Mouse (Mus musculus) frontal cortex, adult (tissue): ENCODE results near the gene Mtus2.

Experiments
- ATAC-seq: cut with Nextera tagmentation; 2 replicates; pipeline ENCODE4 v1.9.2; 2017; ENCODE audit warnings: mild to moderate bottlenecking, moderate library complexity, mixed read lengths; ENCODE audit not compliant: low TSS enrichment

The Mtus2 gene

DNA sequence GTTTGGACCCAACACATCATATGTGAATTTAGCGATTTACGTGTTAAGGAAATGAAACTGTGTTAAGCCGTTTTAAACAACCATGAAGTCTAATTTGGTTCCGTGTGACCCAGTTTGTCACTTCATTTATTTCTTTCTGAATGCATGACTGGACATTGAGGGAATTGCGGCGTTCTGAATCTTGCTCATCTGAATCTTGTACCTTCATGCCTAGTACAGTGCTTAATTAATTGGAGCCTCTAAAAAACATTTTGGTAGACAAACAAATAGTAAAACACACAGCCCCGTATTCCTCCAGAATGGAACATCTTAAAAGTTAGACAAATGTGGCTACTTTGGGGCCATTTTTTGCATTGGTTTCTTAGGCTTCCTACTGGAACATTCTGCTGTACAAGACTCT, 84.5 kb downstream of the Mtus2 start:
- no peak for ATAC-seq

DNA sequence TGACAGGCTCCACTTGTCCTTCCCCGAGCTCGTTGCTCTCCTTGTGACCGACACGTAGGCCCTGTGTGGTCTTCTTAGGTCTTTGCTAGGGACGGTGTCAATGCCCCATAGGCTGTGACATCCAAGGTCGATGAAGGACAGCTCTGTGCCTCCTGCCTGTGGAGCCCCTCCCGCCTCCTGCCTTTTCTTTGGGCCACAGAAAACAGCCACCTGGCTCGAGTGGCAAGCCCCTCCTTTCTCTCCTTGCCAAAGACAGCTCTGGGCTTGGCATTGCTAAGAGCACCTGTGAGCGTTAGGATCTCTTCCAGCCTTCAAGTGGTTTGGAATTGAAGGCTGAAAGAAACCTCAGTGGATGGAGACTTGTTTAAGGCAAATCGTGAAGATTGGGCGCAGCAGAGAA, 91.1 kb downstream of the Mtus2 start:
- no peak for ATAC-seq

DNA sequence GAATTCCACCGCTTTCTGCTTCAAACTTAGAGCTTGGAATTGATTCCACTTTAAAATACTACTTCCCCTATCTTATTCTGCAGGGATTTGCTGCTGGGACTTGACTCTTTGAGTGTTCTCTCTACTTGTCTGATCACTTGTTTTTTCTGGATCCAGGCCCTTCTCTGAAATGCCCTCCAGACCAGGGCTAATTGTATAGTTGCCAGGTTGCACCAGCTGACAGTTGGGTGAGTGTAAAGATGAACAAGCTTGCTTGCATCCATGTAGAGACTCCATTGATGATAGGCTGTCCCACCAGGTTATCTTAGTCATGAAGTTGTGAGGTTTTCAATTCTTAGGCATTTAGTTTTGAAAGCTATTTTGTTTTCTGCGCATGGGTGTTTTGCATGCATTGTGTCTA, 92.2 kb downstream of the Mtus2 start:
- no peak for ATAC-seq

DNA sequence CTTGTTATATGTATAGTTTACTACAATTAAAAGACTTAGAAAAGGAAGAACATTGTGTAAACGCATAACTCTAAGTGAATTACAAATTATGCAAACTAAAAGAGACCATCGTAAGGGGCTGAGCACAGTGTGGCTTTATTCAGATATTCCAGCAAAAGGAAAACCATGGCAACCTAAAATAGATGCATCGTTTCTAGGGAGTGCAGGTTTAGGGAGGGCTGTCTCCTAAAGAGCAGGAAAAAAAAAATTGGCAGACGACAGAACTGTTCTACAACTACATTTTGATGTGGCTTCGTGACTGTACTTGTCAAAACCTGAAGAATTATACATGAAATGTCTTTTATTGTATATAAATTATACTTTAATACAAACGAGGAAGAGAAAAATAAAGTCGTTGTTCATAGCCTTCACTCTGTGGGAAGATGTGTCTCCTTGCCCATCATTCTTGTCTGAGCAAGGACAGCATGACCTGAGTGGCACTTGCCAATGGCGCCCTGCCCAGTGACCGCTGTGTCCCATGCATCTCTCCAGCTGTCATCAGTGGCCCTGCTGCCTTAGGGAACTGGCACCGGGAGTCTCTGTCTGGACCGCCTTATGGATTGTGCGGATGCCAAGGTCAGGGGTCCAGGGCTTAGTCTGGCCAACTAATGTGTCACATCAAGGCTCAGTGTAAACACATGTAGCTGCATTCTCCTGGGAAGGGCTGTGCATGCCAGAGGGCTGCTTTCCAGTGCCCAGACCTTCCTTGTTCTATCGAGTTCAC, 95.9 kb downstream of the Mtus2 start:
- ATAC-seq: peak; percentile 41; the same call in 1 of the 2 replicates

DNA sequence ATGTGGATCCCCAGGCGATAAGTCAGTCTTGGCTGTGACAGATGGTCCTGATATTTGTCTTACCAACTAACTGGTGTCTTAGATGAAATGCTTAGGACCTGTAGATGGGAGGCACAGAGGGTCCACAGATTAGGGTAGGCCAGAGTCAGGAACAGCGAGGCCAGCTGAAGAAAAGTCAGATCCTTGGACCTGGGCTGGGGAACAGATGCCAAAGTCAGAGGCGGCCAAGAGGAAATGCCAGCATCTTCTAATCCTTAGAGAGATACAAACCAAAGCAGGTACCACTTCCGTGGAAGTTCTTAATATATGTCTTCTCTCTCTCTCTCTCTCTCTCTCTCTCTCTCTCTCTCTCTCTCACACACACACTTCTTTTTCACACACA, 96.5 kb downstream of the Mtus2 start:
- no peak for ATAC-seq

DNA sequence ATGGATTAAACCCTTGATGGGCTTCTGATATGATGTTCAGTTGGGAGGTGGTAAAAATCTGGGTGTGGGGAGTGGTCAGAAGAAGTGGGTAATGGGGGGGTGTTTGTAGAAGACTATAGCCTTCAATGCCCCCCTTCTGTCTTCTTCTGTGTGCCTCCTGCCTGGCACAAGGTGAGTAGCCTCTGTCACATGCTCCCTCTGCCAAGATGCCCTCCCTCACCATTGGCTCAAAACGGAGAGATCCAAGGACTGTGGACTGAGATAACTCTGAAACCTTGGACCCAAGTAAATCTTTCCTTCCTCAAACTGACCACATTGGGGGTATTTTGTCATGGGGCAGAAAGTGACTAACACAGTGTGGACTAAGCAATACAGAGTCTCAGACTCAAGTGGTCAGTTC, 99.7 kb downstream of the Mtus2 start:
- no peak for ATAC-seq

DNA sequence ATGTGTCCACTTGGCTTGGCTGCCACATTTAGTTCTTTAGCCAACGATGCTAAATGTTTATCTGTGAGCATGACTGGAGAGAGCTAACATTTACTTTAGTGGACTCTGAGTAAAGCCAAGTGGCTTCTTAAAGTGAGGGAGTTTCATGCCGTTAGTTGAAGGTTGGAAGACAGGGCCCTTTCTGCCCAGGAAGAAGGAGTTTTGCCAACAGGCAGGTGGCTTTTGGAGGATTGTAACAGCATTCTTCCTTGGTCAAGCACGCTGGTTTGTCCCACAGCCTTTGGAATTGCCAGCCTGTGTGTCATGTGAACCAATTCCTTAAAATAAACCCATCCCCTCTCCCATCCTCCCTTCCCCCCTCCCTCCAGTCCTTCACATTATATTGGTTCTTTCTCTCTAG, 100.3 kb downstream of the Mtus2 start:
- ATAC-seq: no peak

DNA sequence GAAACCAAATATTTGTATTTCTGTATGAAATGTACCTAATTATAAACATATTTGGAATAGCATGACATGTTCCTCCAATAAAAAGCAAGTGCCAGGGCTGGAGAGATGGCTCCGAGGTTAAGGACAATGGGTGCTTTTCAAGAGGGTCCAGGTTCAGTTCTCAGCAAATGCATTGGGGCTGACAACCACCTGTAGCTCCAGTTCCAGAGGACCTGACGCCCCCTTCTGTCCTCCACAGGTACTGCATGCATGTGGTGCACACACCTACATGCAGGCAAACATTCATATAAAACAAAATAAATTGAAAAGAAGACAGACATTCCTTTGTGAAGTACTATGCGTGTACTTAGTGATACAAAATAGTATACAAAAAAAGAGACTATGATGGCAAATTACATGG, 102.2 kb downstream of the Mtus2 start:
- no peak for ATAC-seq

DNA sequence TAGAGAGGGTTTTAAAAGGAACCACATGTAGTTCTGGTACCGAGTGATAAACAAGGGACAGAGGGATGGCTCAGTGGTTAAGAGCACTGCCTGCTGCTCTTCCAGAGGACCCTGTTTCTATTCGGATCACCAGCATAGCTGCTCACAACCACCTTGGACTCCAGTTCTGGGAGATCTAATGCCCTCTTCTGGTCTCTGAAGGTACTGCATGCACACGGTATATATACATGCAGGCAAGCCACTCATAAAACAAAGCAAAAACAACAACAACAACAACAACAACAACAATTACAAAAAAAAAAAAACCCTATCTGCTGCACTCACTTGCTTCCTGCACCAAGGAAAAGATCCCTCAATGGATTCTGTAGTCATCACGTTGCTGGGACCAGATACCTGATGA, 104.7 kb downstream of the Mtus2 start:
- no peak for ATAC-seq

DNA sequence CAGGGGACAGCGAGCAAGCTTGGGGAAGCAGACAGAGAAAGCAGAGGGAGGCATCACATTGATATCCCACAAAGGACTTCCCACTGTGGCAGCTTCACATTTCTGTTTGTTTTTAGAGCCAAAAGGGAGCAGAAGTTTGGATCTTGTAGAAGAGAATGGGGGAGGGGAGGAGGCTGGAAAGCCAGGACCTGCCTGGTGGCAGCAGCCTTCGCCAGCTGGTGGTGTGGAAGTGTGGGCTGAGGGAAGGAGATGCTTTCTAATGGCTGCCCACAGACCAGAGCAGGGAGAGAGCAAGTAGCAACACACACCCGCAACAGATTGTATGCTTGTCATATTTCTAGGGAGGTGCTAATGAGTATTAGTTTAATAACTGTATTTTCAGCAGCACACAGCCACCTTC, 106.6 kb downstream of the Mtus2 start:
- ATAC-seq: no peak; the same call in 1 of the 2 replicates

DNA sequence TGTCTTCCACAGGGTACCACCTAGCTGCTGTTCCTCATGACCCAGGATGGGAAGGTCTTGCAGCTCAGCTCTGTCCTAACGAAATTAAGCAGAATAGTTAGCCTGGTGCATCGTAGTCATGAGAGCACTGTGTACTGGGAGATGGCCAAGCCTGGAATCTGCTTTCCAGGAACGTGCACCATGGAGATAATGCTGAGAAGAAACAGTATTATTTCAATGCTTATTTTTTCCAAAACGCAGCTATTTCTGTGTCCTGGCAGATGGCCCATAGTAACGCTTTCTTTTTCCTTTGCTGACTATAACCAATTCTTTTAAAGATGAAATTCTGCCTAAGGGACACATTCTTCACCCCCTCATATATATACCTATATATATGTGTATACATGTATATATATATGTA, 108.1 kb downstream of the Mtus2 start:
- ATAC-seq: no peak

DNA sequence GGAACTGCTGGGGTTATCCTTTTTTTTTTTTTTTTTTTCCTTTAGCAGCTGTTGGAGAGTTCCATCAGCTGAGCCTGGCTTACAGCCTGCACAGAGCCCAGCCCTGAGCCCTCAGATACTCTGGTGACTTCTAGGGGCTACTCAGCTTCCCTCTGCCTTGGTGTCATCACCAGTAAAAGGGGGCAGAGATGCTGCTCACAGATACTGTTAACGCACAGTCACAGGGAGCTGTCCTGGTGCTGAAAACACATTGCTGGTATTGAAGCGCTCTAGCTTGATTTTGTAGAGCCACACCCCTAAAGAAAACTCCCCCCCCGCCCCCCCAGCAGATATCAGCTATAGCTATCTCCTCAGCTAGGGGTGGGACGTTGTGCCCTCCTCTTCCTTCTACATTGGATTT, 112.8 kb downstream of the Mtus2 start:
- no peak for ATAC-seq

DNA sequence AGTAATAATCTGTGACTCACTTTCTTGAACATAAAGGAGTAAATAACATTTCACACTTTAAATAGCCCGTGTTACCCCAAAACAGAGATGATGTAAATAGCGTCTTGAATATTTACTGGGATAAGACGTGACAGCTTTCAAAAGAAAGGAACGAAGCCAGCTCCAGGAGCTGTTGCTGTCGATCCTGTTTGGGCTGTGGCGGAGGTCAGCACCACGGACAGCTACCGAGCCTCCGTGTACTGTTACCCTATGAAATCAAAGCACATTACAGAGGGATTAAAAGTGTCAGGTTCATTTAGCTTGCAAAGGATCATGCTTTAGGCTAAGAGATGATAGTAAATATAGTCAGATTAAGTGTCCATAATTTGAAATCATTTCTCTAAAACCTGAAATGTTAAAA, 114.7 kb downstream of the Mtus2 start:
- ATAC-seq: no peak

DNA sequence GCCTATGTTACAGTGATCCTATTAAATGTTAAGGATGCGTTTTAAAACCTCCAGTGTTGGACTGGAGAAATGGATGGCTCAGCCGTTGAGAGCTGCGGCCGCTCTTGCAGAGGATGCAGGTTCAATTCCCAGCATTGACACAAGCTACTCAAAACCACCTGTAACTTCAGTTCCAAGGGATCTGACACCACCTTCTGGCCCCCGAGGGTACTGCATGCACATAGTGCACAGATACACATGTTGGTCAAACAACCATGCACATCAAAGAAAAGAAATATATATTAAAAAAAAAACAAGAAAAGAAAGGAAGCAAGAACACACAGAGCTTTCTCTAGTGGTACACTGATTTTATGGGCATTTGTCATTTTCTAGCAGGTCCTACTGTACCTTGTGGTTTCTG, 116.3 kb downstream of the Mtus2 start:
- no peak for ATAC-seq

DNA sequence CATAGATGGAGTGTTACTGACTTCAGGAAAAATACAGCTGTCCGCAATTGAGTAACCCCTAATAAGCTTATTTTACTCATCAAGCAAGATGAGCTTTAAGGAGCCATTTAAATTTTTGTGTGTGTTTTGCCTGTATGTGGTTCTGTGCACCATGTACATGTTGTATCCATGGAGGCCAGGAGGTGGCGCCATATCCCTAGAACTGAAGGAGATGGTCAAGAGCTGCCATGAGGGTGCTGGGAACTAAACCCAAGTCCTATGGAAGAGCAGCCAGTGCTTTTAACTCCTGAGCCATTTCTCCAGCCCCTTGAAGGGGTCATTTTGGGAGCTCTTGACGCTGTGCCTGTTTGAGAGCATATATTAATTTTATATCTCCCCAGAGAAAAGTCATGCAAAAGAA, 122.6 kb downstream of the Mtus2 start:
- ATAC-seq: no peak

DNA sequence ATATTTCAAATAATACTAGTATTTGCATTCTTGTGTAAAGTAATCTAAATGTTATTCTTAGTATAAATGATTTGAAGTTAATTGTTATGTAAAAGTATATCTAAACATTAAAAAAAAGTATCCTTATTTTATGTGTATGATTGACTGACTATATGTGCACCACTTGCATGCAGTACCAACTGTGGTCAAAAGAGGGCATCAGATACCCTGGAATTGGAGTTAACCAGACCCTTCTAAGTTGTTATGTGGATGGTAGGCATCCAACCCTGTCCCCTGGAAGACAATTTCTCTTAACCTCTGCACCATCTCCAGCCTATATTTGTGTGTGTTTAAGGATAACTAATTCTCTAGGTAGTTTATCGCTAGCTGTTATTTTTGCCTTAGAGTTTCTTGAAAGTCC, 126.4 kb downstream of the Mtus2 start:
- no peak for ATAC-seq

DNA sequence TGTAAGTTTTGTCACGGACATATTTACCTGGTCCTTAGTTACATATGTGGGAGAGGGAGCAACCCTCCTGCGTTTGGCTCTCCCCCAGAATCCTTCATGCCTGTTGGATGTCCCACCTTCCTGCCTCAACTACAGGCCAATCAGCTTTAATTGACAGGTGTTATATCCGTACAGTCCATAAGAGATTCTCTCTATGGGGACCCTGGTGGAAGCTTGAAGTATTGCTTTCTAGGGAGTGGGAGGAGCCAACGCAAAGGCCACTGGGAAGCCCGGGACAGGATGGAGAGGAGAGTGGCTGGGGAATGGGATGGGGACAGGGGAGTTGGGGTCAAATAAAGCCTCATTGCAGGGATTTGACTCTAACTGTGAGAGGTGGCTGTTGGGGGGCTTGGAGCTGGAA, 127.6 kb downstream of the Mtus2 start:
- no peak for ATAC-seq

DNA sequence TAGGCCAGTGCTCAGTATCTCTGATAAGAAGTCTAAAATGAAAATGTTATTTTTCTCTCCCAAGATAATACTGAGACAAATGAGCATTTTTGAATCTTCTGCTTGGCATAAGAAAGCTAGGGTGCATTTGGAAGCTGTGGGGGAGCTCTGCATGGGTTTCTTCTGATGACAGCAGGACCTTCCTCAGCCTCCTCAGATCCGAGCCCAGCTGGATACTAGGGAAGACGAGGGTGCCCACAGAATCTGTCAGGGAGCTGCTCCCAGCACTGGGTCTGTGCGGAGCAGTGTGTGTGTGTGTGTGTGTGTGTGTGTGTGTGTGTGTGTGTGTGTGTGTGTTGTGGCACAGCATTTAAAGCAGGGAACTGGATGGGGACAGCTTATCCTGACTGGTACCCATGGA, 130.7 kb downstream of the Mtus2 start:
- ATAC-seq: peak; percentile 54; the same call in 1 of the 2 replicates

DNA sequence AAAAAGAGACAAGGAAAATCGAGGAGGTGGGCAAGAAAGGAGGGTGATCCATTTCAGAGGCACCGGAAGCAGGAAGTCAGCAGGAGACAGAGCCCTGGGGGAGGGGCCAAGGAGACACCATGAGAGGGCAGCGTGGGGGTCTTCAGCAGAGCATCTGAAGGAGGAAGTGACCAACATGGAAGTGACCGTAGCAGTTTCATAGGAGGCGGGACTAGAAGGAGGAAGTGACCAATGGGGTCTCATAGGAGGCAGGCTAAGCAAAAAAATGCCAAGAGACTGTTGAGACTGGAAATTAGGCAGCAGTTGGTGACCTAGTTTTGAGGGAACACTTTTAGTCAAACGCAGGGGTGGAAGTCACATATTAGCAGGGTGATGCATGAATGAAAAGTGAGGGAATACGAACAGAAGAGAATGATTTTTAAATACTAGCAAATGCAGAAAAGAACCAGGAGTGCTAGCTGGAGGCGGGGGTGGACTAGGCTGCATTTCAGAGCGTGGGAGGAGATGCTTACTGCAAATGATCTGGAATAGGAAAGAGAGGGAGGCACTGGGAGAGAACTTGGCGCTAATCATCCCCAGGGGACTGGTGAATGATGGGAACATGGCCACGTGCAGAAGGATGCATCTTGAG, 133.2 kb downstream of the Mtus2 start:
- peak; percentile 82 for ATAC-seq

DNA sequence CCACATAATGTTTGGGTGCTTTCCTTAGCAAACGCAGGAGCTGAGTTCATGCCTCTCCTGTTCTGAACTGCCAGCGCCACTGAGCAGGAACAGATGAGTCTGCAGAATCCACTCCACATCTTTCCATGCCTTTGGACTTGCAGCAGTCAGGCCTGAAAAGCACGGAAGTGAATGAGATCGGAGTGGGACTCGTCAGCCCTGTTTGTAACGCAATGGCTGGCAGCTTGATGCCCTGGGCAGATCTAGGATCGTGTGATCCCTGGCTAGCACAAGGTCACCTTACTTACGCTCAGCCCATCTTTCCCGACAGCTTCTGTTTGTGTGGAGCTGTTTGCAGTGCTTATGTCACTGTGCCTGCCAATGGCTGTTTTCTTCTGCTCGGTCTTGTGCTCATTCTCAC, 137.5 kb downstream of the Mtus2 start:
- peak; percentile 62 for ATAC-seq

DNA sequence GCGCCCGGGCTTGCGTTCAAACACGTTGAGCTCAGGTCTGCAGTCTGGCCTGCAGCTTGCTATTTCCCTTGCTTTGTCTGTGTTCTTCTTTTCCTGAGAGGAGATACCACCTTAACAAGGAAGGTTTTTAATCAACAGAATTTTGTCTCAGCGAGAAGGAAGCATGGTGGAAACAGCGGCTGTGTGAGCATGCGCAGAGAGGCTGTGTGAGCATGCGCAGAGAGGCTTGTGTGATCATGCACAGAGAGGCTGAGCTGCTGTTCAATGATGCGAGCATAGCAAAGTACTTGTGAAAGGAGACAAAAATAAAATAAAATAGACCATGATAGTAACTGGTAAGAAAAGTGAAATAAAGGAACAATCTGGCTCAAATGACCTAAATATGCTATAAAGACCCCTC, 142.2 kb downstream of the Mtus2 start:
- ATAC-seq: no peak

DNA sequence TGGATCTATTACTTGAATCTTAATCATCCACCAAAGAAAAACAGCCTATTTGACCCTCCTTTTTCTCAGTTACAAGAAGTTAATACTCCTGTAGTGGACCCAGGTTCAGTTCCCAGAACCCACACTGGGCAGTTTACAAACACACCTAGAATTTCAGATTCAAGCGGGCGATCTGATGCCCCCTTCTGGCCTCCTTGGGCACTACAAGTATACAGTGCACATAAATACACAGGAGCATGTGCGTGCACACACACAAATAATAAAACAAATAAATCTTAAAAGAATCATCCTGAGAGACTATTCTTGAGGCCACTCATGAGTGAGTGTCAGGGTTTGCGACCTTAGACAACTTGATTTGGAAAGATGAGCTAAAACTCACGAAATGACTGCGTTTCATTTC, 150.2 kb downstream of the Mtus2 start:
- no peak for ATAC-seq

DNA sequence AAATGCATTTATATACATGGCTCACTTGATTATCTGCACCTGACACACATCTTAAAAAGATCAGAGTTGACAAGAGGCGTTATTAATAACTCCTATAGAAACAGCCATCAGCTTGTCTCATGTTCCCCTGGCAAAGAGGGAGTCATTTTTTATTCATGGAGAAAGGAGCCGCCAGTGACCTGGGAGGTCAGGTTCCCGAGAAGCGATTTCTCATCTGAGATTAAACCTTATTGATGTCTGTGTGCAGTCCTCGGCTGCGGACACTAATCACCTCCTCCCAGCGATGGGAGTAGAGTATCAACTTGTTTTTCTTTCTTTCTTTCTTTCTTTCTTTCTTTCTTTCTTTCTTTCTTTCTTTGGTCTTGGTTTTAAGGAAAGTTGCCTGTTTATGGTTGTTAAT, 150.8 kb downstream of the Mtus2 start:
- no peak for ATAC-seq

DNA sequence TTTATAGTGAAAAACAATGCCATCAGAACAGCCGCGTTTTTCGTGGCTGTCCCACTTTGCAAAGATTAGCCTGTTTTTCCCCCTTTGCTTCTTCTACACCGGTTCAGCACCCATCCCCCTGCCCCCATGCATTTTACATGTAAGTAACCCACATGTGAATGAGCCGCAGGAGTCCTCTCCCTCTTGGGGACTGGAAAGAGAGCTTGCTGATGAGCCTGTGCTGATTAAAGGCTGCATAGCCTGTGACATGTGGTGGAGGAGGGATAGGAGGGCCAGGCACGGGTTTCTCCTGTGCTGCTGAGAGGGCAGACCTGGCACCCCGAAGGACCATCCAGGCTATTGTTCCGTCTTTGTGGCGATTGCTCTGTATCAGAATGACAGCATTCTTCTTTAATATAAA, 151.2 kb downstream of the Mtus2 start:
- ATAC-seq: no peak
